ENCODE assay signal across 13 mouse cellular contexts in genomic region chr3:123072472-123072871, GRCm38 (mm10). TPM values are rescaled to one million over a fixed set of nuclear protein-coding genes. Genes with fewer than 3 reads are reported as not detected.
"Had no signal": no experiment of that assay in that cellular context is flagged by ENCODE, and none has a peak within 500 bp of the region (broad histone marks: within the 10 kb centered on the region; RNA-seq: fewer than 3 reads in every experiment).

No protein-coding gene starts in this region.

- H3K36me3 ChIP-seq: liver, embryonic 15.5 days; midbrain, embryonic 15.5 days; neural tube, embryonic 12.5 days had no signal

- H3K9ac ChIP-seq: liver, embryonic 15.5 days; midbrain, embryonic 15.5 days; neural tube, embryonic 12.5 days had no signal

- H3K4me1 ChIP-seq: liver, embryonic 15.5 days; megakaryocyte, embryonic 14.5 days; midbrain, embryonic 15.5 days; neural tube, embryonic 12.5 days had no signal

- H3K4me3 ChIP-seq: liver, embryonic 15.5 days; megakaryocyte, embryonic 14.5 days; midbrain, embryonic 15.5 days; neural tube, embryonic 12.5 days had no signal

- H3K27ac ChIP-seq: liver, embryonic 15.5 days; macrophage; midbrain, embryonic 15.5 days; neural tube, embryonic 12.5 days had no signal

- H3K27me3 ChIP-seq: liver, embryonic 15.5 days; megakaryocyte, embryonic 14.5 days; midbrain, embryonic 15.5 days; neural tube, embryonic 12.5 days had no signal

- DNase-seq: kidney, adult 18-20 months; lung, adult 2 months; lung, postnatal 10 days; thymus, adult 18-20 months; thymus, postnatal 14 days had no signal

RNA-seq across cellular contexts. Expression of gene Myoz2, which starts 37.7 kb away (rescaled TPM):
- total RNA-seq: monocyte, adult 5-6 weeks; neutrophil, adult 5-6 weeks had no signal
- polyA plus RNA-seq: macrophage; midbrain, embryonic 11.5 days; midbrain, embryonic 15.5 days had no signal
